Mouse (Mus musculus): ENCODE measurements around the gene Ppp2r2c. TPM values are rescaled to one million over a fixed set of nuclear protein-coding genes. Genes with fewer than 3 reads are reported as not detected.
A peak's percentile ranks its signal among the peaks of the same experiment; 100 is the strongest.

Ppp2r2c gene
- total RNA-seq (2021), result 1 to 10 TPM; 4.0 to 6.6 TPM
- long read RNA-seq, experiment 1, full-length matches to known transcripts, result 1 of 1 reads
- long read RNA-seq, experiment 1, partial matches to known transcripts, result 0 of 1 reads
- long read RNA-seq, experiment 1, other reads (novel, unspliced or antisense), result 0 of 1 reads
- long read RNA-seq, experiment 2, full-length matches to known transcripts, result 3 of 4 reads
- long read RNA-seq, experiment 2, partial matches to known transcripts, result 0 of 4 reads
- long read RNA-seq, experiment 2, other reads (novel, unspliced or antisense), result 1 of 4 reads

GRCm38 (mm10) chr5:36868266-36869090 is at the start of gene Ppp2r2c:
TSS of gene Ppp2r2c (plus strand) at chr5:36868513.
- peak in 1 of 2 experiments; percentile 8 for DNase-seq

DNA sequence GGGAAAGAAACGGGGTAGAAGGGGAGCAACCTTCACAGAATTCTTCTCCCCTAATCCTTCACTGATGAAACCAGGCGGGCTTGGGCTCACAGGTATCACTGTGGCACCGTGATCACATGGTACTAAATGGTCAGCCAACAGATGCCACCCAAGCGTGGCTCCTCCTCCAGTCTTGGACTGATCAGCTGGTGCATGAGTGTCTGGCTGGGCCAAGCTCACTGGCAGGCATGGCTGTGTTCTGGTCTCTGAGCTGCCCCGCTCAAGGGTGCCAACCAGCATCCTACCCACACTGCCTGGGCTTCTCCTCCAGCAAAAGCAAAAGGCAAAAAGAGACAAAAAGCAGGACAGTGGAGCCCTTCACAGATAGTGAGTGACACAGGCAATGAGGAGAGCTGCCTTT is 48.6 kb upstream of the Ppp2r2c start:
- no peak for DNase-seq

GRCm38 (mm10) chr5:36820142-36820541 is 48.2 kb upstream of the Ppp2r2c start:
- DNase-seq, result peak; percentile 60 to 73

GRCm38 (mm10) chr5:36822907-36823306 is 45.4 kb upstream of the Ppp2r2c start:
- no peak for DNase-seq

GRCm38 (mm10) chr5:36829098-36829497 is 39.2 kb upstream of the Ppp2r2c start:
- DNase-seq, result no peak

- peak; percentile 93 to 96 for DNase-seq
Measured at GRCm38 (mm10) chr5:36829913-36830879, 38.1 kb upstream of the Ppp2r2c start, which contains the start of gene Man2b2. TSS of gene Man2b2 (minus strand) at chr5:36830653.

- peak; percentile 21 to 28 for DNase-seq
Measured at GRCm38 (mm10) chr5:36831272-36831671, 37.0 kb upstream of the Ppp2r2c start.

DNA sequence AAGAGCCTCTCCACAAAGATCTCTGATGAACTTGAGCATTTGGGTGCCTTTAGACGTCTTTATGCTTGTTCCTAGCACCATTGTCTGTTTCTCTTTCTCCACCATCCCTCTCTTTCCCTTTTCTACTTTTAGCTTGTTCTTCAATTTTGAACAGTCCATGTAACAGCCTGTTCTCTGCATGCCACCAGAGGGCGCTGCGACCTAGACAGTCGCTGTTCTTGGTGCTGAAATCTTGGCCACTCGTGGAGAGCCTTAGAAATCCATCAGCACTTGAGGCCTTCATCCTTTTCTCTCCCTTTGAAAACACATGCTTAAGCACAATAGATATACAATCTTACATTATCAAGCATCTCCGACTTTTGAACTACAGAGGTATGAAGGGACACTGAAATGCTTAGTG is 32.4 kb upstream of the Ppp2r2c start:
- DNase-seq, result peak; percentile 80 to 82

GRCm38 (mm10) chr5:36839032-36839431 is 29.3 kb upstream of the Ppp2r2c start:
- DNase-seq, result no peak

DNA sequence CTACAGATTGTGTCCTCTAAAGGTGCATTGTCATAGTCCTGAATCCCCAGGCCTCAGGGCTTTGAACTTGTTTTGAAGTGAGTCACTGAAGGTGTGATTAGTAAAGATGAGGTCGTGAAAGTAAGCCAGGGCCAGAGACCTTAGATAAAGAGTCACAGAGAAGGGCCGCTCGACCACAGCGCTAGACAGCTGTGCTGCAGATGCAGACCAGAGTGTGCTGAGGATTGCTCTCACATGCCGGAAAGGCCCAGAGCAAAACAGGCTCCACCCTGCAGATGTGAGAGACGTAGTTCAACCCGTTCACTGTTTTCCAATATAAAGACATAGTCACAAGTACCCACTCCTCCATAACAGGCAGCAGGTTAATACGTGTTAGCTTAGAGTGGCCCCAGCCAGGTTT is 28.7 kb upstream of the Ppp2r2c start:
- DNase-seq, result no peak

DNA sequence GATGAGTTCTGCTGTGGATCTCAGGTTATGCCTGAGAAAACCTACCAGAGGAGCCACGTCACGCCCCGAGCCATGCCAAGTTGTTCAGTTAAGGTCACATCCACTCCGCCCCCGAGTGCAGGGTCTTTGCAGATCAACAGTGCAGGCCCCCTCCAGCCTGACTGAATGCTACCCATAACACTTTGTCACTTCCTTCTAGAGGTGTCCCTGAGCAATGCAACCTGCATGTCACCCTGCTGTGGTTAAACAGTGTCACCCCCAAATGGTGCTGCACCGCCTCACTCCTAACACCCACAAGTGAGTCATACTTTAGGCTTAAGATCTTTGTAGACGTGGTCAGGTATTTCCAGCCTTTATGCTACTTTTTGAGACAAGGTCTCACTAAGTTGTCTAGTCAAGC is 28.2 kb upstream of the Ppp2r2c start:
- DNase-seq, result no peak

- DNase-seq, result no peak
Measured at GRCm38 (mm10) chr5:36841701-36842100, 26.6 kb upstream of the Ppp2r2c start.

- no peak for DNase-seq
Measured at GRCm38 (mm10) chr5:36844490-36844889, 23.8 kb upstream of the Ppp2r2c start.

GRCm38 (mm10) chr5:36851572-36851971 is 16.7 kb upstream of the Ppp2r2c start:
- DNase-seq, result no peak

DNA sequence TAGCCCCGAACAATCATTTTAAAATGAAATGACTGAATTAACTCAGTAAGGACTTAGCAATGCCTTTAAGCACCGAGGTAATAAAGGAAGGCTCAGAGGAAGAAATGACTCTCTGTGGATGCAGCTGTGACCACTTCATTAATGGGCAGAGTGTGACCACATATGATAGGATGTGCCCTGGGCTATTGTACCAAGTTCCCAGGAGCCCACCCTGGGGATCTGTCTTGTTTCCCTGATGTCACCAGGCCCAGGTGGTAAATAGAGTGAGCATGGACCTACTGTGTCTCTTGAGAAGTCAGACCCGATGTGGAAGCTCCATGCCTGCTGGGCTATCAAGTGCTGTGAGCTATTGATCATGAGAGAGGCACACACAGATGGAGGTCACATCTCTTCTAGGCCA is 13.1 kb upstream of the Ppp2r2c start:
- DNase-seq, result no peak

DNA sequence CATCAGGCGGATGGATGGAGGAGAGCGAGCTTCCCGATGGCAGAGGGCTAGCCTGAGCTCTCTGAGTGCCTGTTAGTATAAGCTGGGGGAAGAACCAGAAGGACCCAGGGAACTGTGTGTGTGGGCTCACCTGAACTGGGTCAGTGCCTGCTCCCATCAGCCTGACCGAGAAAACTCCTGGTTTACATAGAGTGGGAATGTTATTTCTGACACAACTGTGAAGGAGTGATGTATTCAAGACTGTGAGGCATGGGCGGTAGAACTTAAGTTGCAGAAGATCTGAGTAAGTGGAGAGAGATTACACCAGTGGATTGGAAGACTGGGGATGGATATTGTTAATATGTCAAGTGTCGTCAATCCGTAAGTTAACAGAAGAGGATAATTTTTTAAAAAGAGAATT is 11.8 kb upstream of the Ppp2r2c start:
- no peak for DNase-seq

DNA sequence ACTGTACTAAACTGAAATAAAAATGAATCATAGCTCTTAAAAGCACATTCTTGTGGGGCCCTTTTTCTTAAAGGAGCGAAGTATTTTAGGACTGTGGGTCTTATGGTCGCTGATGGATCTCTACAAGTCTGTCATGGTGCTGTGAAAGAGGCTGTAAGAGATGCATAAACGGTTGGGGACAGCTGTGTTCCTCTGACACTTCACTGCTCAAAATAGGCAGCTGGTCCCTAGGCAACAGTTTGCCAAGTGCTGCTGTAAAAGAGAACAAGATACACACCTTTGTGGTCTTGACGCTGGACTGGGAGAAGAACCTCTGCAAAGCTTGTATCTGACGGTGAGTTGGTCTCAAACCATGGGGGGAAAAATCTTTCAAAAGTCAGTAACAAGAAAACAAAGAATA is 10.8 kb upstream of the Ppp2r2c start:
- no peak for DNase-seq

- DNase-seq, result no peak
Measured at GRCm38 (mm10) chr5:36861084-36861483, 7.2 kb upstream of the Ppp2r2c start.

DNA sequence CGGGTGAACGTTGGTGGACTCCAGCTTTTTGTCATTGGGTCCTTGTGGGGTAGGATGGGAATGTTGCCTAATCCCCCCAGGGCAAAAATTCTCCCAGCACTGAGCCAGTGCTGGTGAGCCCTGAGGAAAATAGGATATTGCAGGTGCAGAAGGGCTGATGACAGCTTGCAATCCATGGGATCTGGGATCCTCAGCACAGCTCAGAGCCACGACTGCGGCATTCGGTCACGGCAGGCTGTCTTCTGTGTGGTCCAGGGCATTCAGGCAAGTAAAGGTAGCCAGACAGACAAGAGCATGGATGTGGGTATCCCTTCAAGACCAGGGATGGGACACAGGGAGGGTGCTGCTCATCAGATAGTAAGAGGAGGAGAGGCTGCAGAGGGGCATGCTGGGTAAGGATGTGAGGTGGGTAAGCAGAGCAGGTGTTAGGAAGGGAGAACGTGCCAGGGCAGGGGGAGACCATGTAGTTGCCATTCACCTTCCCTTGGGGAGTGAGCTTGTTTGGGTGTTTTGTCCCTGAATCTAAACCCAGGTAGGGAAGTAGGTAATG is 1.5 kb upstream of the Ppp2r2c start:
- DNase-seq, result no peak

GRCm38 (mm10) chr5:36867561-36867960 is 752 bp upstream of the Ppp2r2c start:
- DNase-seq, result no peak

- no peak for DNase-seq
Measured at GRCm38 (mm10) chr5:36869186-36869577, 869 bp downstream of the Ppp2r2c start.

All from adrenal gland, postnatal 36 days (tissue).